Mouse (Mus musculus) cortical plate, adult 2 months (tissue): ENCODE measurements around the gene Wars.

ENCODE experiments used
- CTCF ChIP-seq: fragments of 200-500 bp; IDR thresholded peaks from 2 replicates; pipeline ENCODE4 v1.5.1; 2011; ENCODE audit warnings: mild to moderate bottlenecking, control low read depth, low read length; ENCODE audit not compliant: insufficient read depth; ENCODE audit errors: extremely low read depth
- POLR2A ChIP-seq: fragments of 200-500 bp; IDR thresholded peaks from 2 replicates; pipeline ENCODE4 v1.6.1; 2011; ENCODE audit warnings: mild to moderate bottlenecking, low read length, control low read depth; ENCODE audit not compliant: insufficient read depth; ENCODE audit errors: extremely low read depth

GRCm38 (mm10) chr12:108936834-108937233, 42.9 kb upstream of the Wars start:
- TF ChIP-seq CTCF: no peak
- TF ChIP-seq POLR2A: no peak
